Mouse (Mus musculus): ENCODE results near the gene Sparcl1.

DNA sequence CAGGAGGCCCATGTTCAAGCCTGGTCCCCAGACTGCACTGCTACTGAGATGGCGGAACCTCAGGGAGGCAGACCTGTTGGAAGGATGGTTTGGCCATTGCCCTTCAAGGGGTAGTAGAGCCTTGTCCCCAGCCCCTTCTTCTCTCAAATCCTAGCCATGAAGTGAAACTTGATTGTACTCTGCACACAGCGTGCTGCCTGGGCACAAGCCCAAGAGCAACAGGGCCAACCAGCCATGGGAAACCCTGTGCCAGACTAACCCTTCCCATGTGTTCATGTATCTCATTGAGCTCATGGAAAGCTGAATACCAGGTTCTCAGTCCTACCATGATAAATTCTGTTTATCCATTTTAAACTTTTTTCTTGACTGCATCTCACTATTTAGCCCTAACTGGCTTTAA is 70.6 kb downstream of the Sparcl1 start:
- TF ChIP-seq CTCF (IDR thresholded peaks at IDR 0.05; ENCODE audit: low read depth, low read length) (no peak), POLR2A (IDR thresholded peaks at IDR 0.05; ENCODE audit: extremely low read depth, insufficient read depth, low read length) (no peak)

All from liver, adult 2 months (tissue).